Mouse (Mus musculus) layer of hippocampus, adult 18-20 months (tissue): ENCODE results near the gene Pde1a. TPM values are rescaled to one million over a fixed set of nuclear protein-coding genes. Genes with fewer than 3 reads are reported as not detected.

Experiments used
- DNase-seq, 2 experiments: peaks; one replicate each; pipeline ENCODE4 v3.0.0; 2022; ENCODE audit warnings: low spot score in 2 of 2
- long read RNA-seq: library from polyadenylated mRNA; stranded (forward); transcript quantifications from one replicate; pipeline ENCODE4 v2.0.0, GENCODE M21; 2021
- total RNA-seq, 2 experiments: library from RNA; stranded (reverse); gene quantifications; 2 replicates each; pipeline ENCODE4 v1.2.3; 2021

Gene Pde1a
- 100 to 1,000 TPM; 162 to 167 TPM for total RNA-seq
- long read RNA-seq, partial matches to known transcripts = 165 of 180 reads
- long read RNA-seq, other reads (novel, unspliced or antisense) = 15 of 180 reads

DNA sequence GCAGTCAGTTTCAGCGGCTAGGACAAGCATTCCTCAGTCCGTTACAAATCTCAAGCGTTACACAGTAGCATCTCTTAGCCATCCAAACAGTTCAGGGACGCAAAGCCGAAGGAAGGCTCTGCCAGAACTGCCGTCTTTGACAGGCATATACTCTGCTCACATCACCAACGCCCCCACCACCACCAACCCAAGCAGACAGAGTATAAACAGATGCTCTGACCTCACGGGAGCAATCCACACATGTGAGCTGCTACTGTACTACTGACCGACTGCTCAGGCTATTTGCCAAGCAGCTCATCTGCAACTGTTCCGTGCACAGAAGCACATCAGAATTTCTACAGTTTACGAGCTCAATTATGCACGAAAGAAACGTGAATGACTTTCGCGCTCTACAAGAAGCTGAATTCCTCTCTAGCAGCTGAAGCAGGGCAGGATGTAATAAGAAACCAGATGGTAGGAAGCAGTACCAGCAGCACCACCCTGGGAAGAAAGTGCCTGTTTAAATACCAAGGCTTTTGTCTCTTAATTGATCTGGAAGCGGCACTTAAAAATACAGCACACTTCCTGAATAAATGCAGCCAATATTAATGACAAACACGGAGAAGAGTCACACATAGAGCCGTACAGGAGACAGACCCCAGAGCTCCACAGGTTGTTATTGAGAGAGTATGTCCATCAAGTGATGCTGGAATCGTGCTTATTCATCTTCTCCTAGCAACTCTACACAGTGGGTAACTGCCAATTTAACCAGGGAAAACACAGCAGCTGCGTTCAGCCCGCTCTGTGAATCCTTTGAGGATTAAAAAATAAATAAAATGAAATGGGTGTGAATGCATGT is at the start of gene Pde1a:
Pde1a (minus strand) TSS at position 598 of the 838 bp plus-strand sequence.
- DNase-seq = peak; percentile 47 to 74

- no peak for DNase-seq
These were observed 49.5 kb upstream of the Pde1a start for GRCm38 (mm10) chr2:80178608-80179280.

GRCm38 (mm10) chr2:80178154-80178553 is 48.9 kb upstream of the Pde1a start:
- no peak for DNase-seq

GRCm38 (mm10) chr2:80168103-80168502 is 38.8 kb upstream of the Pde1a start:
- DNase-seq = no peak

DNA sequence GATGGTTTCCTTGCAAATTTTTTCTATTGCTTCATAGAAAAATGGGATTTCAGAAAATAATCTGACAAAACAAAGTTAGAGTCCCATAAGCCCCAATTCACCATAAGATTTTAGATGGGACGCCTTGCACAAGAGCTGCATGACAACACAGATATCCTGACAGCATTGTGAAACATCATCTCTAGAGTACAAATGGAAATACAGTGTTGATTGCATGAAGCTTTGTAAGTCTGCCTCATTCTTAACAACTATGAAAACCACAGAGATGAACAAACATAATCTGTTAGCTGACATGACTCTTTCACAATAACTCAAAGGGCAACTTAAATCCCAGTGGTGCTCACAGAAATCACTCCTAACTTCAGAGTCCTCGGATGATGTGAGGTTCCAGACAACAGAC is 29.5 kb upstream of the Pde1a start:
- no peak for DNase-seq

GRCm38 (mm10) chr2:80158196-80158595 is 28.9 kb upstream of the Pde1a start:
- no peak for DNase-seq

DNA sequence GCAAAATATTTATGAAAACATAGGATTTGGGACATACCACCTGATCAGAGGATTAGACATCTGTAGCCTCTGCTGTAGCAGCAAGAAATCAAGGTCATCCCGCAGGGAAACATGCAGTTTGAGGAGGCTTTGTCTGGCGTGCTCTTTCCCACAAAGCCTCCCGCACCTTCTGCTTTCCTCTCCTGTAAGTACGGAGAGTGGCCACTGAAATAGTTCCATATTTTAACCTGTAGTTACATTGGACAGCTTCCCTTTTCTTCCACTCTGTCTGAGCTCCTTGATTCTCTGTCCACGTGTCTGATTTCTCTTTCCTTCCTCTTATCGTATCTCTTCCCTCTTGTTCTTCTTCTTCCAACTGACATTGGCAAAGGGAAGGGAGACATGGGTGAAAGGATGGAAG is 20.8 kb upstream of the Pde1a start:
- no peak for DNase-seq

- peak; percentile 26 to 55 for DNase-seq
These were observed 20.1 kb upstream of the Pde1a start for GRCm38 (mm10) chr2:80149332-80149731.

- no peak for DNase-seq
These were observed 5.8 kb upstream of the Pde1a start for GRCm38 (mm10) chr2:80135076-80135475.

- DNase-seq = no peak
These were observed 3.4 kb upstream of the Pde1a start for GRCm38 (mm10) chr2:80132677-80133076.

DNA sequence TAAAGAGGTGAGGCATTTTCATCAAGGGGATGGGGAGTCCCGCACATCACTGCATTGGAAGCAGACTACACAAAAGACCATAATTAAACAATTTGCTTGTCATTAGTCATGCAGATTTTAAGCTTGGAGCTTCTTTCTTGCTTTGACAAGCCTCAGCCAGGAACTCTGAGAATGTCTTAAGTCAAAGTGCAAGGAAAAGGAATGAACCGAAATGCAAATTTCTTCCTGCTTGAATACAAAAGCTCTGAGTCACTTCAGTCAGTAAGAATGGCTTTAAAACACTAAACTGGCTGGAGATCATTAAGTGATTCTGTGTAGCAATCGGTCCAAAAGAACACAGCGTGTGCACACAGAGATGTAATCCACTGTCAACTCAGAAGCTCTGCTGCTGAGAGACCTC is 2.6 kb downstream of the Pde1a start:
- no peak for DNase-seq

- no peak for DNase-seq
These were observed 42.4 kb downstream of the Pde1a start for GRCm38 (mm10) chr2:80086891-80087290.

DNA sequence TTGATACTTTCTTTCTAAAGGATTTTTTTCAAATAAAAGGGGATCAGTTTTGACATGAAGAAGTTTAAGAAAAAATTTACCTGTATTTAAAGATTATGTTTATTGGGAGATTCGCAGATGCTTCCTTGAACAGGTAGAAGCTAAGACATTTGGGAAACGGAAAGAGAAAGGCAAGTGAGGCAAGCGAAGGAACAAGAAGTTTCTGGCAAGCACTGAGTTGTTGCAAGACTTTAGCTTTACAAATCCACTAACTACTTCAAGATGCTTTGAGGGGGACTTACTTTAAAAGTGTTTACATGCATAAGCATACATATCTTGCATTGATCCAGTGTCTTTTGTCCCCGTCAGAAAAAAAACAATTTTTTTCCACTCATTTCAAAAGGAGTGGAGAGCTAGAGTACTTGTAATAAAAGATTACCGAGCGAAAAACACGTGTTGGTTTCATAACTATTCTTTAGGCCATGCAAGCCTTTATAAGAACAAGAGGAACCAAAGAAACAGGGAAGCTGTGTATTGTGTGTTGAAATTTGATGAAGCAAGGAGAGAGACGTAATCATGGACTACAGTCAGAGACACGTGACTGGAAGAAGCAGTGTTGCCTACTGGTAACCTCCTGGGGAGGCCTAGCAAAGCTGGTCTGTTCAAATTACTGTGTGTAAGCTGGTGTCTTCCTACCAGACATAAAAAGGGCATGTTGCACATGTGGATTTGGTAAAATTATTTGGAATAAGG is 49.0 kb downstream of the Pde1a start:
- DNase-seq = no peak

DNA sequence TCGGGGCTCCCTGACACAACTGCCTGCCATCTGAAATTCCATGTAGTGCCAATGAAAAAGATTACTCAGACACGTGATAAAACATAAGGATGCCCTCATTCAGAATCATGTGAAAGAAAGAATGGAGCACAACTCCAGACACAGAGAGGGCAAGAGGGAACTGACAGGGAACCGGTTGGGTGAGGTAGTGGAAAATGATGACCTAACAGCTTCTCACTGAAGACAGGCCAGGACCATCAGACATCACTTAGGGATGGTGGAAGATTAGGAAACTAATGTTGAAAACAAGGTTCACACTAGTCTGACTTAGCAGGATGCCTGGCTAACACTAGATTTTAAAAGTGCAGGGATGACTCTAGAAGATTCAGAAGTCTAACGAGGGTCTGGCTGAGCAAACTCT is 49.6 kb downstream of the Pde1a start:
- no peak for DNase-seq

DNA sequence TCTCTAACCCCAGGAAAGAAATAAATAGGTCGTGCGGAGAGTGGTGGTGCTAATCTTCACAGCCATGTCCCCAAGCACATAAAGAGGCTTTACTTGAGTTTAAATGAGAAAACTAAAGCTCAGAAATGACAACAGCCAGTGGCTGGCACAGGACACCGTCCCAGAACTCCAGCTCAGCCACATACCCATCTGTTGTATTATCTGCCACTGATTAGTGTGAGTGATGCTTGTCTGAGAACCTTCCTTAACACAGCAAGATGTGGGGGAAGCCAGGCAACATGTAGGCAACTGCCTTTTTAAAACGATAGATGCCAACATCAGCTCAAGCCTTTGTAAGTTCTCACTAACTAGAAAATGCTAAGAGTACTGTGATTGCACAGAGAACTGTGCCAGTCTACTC is 52.9 kb downstream of the Pde1a start:
- DNase-seq = peak in 1 of 2 experiments; percentile 24

GRCm38 (mm10) chr2:80074531-80074930 is 54.7 kb downstream of the Pde1a start:
- no peak for DNase-seq

DNA sequence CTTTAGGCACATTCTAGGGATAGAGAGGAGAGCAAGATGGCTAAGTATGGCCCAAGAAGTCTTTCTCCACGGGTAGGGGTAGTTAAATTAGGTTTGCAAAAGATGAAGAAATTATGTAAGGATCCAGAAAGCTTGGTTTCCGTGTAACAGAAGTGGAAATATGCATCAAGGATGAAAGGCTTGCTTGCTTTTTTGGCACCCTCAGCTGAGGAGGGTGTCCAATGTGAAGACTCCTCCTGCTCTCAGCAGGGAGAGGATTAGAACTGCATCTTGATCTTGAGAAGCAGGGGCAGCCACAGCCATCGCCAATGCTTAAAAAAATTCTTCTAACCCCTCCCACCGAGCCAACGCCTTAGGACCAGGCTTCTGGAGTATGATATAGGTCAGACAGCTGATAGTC is 55.2 kb downstream of the Pde1a start:
- no peak for DNase-seq

DNA sequence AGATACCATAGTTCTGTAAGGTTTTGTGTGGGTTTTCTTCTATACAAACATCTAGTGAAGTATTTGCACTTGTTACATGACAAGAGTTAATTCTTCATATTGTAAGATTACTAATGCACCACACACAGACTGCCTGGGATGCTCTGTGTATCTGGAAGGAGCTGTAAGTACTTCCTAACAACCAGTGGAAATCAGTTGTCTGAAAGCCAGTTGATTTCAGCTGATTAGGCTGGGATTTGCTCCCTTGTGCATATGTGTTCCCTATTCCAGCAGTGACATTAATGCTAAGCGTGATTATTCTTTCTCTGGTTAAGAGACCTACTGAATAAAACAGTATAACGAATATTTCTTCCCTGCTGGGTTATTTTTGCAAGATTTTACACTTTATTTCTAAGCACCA is 55.8 kb downstream of the Pde1a start:
- peak in 1 of 2 experiments; percentile 19 for DNase-seq

- no peak for DNase-seq
These were observed 59.5 kb downstream of the Pde1a start for GRCm38 (mm10) chr2:80069745-80070144.

DNA sequence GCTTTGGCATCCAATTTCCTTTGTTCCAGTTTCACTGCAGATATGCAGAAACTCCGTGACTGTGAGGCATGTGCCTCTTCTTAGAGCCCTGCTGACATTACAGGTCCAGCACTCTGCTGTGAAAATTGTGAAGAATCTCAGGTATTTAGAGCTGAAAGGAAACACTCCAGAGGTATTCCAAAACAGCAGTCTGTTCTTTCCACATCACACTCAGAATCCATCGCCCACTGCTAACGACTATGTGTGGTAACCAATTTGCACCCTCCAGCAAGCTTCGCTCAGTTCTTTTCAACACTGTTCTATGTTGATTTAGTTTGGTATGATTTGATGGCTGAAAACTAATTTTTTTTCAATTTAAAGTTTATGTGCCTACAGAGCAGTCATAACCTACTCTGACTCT is 62.8 kb downstream of the Pde1a start:
- DNase-seq = no peak

DNA sequence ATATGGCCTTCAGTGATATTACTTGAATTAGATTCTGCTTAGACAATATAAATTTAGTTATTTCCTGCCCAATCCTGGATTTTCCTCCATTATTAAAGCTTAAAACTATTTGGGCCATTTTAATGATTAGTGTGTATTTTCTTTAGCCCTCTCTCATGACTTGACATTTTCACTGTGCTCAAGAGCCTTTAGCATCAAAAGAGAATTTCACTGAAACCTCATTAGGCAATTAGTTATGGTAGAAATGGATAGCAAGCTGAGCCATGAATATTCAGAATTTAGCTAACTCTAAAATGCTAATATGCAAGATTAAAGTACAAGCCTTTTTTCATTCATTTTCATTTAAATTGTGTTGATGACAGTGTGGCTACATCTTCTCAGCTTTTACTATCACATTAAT is 73.2 kb downstream of the Pde1a start:
- no peak for DNase-seq

DNA sequence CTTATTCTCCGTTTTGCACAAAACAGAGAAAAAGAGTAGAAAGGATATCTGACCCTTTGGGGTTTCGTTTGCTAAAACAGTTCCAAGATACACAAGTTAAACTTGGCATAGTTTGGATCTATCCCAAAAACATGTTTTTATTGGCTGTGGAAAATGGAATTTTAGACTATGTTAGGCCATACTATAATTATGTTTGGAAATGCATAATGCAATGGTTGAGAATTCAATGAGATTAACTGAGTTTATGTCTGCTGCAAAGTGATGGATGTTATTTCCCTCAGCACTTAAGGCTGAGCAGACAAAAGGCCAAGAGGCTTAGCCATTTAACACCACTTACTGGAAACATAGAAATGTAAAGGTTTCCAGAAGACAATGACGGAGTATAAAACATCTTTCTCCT is 75.2 kb downstream of the Pde1a start:
- DNase-seq = no peak
